ENCODE assay signal across 50 mouse cellular contexts in genomic region chr9:57733606-57734005, GRCm38 (mm10). TPM values are rescaled to one million over a fixed set of nuclear protein-coding genes. Genes with fewer than 3 reads are reported as not detected.
"Had no signal": no experiment of that assay in that cellular context is flagged by ENCODE, and none has a peak within 500 bp of the region (broad histone marks: within the 10 kb centered on the region; RNA-seq: fewer than 3 reads in every experiment).

No protein-coding gene starts in this region.

- H3K4me3 ChIP-seq: heart, embryonic 12.5 days; heart, embryonic 13.5 days; heart, embryonic 15.5 days; hindbrain, embryonic 10.5 days; hindbrain, embryonic 12.5 days; hindbrain, embryonic 13.5 days; hindbrain, embryonic 15.5 days; intestine, embryonic 15.5 days; kidney, embryonic 15.5 days; layer of hippocampus, adult 2 months; left cerebral cortex, adult 2 months had no signal

- H3K27me3 ChIP-seq: heart, embryonic 12.5 days; heart, embryonic 13.5 days; heart, embryonic 15.5 days; hindbrain, embryonic 12.5 days; hindbrain, embryonic 13.5 days; hindbrain, embryonic 15.5 days; intestine, embryonic 15.5 days; kidney, embryonic 15.5 days had no signal

- H3K27ac ChIP-seq: heart, embryonic 13.5 days; heart, embryonic 15.5 days; hindbrain, embryonic 10.5 days; hindbrain, embryonic 12.5 days; hindbrain, embryonic 13.5 days; hindbrain, embryonic 14.5 days; hindbrain, embryonic 15.5 days; hindbrain, postnatal 0 days; intestine, embryonic 15.5 days; kidney, embryonic 15.5 days; kidney, postnatal 0 days; layer of hippocampus, adult 2 months; left cerebral cortex, adult 2 months had no signal

- H3K4me2 ChIP-seq: heart, embryonic 12.5 days; heart, embryonic 13.5 days; heart, embryonic 15.5 days; hindbrain, embryonic 12.5 days; hindbrain, embryonic 13.5 days; hindbrain, embryonic 14.5 days; hindbrain, embryonic 15.5 days; intestine, embryonic 15.5 days; kidney, embryonic 15.5 days had no signal

- H3K9ac ChIP-seq: heart, embryonic 12.5 days; heart, embryonic 13.5 days; heart, embryonic 15.5 days; hindbrain, embryonic 12.5 days; hindbrain, embryonic 13.5 days; hindbrain, embryonic 14.5 days; hindbrain, embryonic 15.5 days; intestine, embryonic 15.5 days; kidney, embryonic 15.5 days had no signal

- ATAC-seq: hindbrain, embryonic 16.5 days; hindbrain, postnatal 0 days; inflammation-experienced regulatory T-cells, adult 6 months; intestine, embryonic 15.5 days; intestine, embryonic 16.5 days; intestine, postnatal 0 days had no signal

- H3K9me3 ChIP-seq: heart, embryonic 12.5 days; heart, embryonic 13.5 days; heart, embryonic 15.5 days; hindbrain, embryonic 10.5 days; hindbrain, embryonic 12.5 days; hindbrain, embryonic 13.5 days; hindbrain, embryonic 15.5 days; intestine, embryonic 15.5 days; kidney, embryonic 15.5 days had no signal

- H3K4me1 ChIP-seq: hindbrain, embryonic 10.5 days; intestine, embryonic 15.5 days; kidney, embryonic 15.5 days had no signal

- DNase-seq: heart, postnatal 10 days; heart, postnatal 14 days; heart, postnatal 36 days; heart, postnatal 4 days; kidney, adult 11 months; kidney, adult 18-20 months; kidney, adult 2 months; kidney, adult 8-10 months; kidney, adult 9 months; kidney, postnatal 10 days; kidney, postnatal 14 days; kidney, postnatal 25 days; kidney, postnatal 36 days; kidney, postnatal 4 days; layer of hippocampus, adult 9-11 months; layer of hippocampus, postnatal 36 days had no signal

RNA-seq across cellular contexts. Expression of gene Cyp1a1, which starts 45.9 kb away (rescaled TPM):
- total RNA-seq: heart, postnatal 10 days; heart, postnatal 14 days; heart, postnatal 36 days; heart, postnatal 4 days; hematopoietic stem cell, adult 5-6 weeks had no signal
- polyA plus RNA-seq: heart, embryonic 12.5 days; heart, embryonic 13.5 days; heart, embryonic 14.5 days; heart, embryonic 15.5 days; heart, embryonic 16.5 days; hindbrain, embryonic 10.5 days; hindbrain, embryonic 11.5 days; hindbrain, embryonic 12.5 days; intestine, embryonic 14.5 days; intestine, embryonic 15.5 days; intestine, embryonic 16.5 days had no signal

RNA-seq across cellular contexts. Expression of gene Cyp1a2, which starts 50.1 kb away (rescaled TPM):
- total RNA-seq: heart, postnatal 10 days; heart, postnatal 14 days; heart, postnatal 36 days; heart, postnatal 4 days; hematopoietic stem cell, adult 5-6 weeks; hindbrain, postnatal 0 days; layer of hippocampus, adult 18-20 months; layer of hippocampus, adult 2 months; layer of hippocampus, adult 8-10 months; layer of hippocampus, postnatal 10 days; layer of hippocampus, postnatal 14 days; layer of hippocampus, postnatal 25 days; layer of hippocampus, postnatal 36 days; left cerebral cortex, adult 18-20 months; left cerebral cortex, adult 2 months; left cerebral cortex, adult 8-10 months had no signal
- polyA plus RNA-seq: heart, embryonic 12.5 days; heart, embryonic 13.5 days; heart, embryonic 14.5 days; heart, embryonic 15.5 days; heart, postnatal 0 days; hindbrain, embryonic 10.5 days; hindbrain, embryonic 11.5 days; hindbrain, embryonic 12.5 days; hindbrain, embryonic 13.5 days; hindbrain, embryonic 14.5 days; hindbrain, embryonic 15.5 days; hindbrain, embryonic 16.5 days; hindbrain, postnatal 0 days; inflammation-experienced regulatory T-cells, adult 6 months; intestine, embryonic 14.5 days; intestine, embryonic 15.5 days; intestine, embryonic 16.5 days; intestine, postnatal 0 days; kidney, adult 2 months; kidney, embryonic 14.5 days; kidney, embryonic 15.5 days; kidney, embryonic 16.5 days; kidney, postnatal 0 days; large intestine, adult 2 months had no signal
